Mouse (Mus musculus): ENCODE measurements around the gene Oxld1. TPM values are rescaled to one million over a fixed set of nuclear protein-coding genes. Genes with fewer than 3 reads are reported as not detected.

The Oxld1 gene
- polyA plus RNA-seq, 1 experiment from 2014 or later, result 12.0 TPM

GRCm38 (mm10) chr11:120445475-120445874 lies 12.4 kb downstream of the Oxld1 start:
- no peaks in the 10 kb centered on the region for H3K9me3 ChIP-seq
- WGBS, result 68% methylated on average over 3 of the region's 3 CpGs
- no peak for ATAC-seq (replicated peaks)
- no peak overlapping the region for H3K27ac ChIP-seq (replicated peaks)
- no peaks in the 10 kb centered on the region for H3K27me3 ChIP-seq
- no peaks in the 10 kb centered on the region for H3K4me1 ChIP-seq
- H3K4me3 ChIP-seq, result no peak overlapping the region
- no peak overlapping the region for H3K4me2 ChIP-seq (replicated peaks)
- no peaks in the 10 kb centered on the region for H3K36me3 ChIP-seq
- no peak overlapping the region for H3K9ac ChIP-seq (replicated peaks)

DNA sequence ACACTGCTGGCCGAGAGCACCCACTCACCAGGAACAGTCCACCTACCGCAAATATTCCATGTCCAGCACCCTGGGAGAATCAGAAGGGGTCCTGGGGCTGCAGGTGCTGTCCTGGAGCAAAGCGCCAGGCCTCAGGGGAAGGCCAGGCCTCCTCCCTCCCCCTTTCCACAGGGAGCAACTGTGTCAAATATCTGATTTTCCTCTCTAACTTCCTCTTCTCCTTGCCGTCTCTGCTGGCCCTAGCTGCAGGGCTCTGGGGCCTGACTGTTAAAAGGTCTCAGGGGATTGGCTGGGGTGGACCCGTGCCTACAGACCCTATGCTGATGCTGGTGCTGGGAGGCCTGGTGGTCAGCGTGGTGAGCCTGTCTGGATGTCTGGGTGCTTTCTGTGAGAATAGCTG lies 13.8 kb downstream of the Oxld1 start:
- Histone ChIP-seq H3K27ac (replicated peaks) (no peak overlapping the region), H3K4me2 (replicated peaks) (no peak overlapping the region), H3K27me3 (no peaks in the 10 kb centered on the region), H3K4me1 (no peaks in the 10 kb centered on the region), H3K9ac (replicated peaks) (no peak overlapping the region), H3K36me3 (no peaks in the 10 kb centered on the region), H3K9me3 (no peaks in the 10 kb centered on the region), H3K4me3 (no peak overlapping the region)
- no peak for ATAC-seq (replicated peaks)
- 79% methylated on average over 6 of the region's 6 CpGs for WGBS

DNA sequence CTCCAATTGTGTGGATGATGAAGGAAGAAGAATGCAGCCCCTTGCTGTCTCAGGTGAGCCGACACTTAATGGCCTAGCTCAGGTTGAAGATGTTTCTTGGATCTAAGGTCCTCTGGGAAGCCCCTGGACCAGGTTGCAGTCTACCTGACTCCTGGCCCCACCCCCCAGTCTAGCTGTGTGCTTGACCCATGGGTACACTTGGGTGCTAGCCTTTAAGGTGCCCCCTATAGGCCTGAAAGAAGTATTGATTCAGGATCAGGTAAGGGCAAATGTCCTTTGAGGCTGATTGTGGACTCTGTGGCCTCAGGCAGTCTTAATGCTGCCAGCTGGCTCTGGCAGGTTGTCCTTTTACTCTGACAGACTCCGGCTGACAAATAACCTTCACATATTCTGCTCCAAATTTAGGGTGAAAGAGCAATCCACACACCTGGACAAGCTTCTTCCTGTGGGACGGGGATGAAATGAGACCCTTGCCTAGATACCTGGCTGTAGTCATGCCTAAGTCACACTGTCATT lies 15.0 kb downstream of the Oxld1 start:
- Histone ChIP-seq H3K9ac (replicated peaks) (no peak overlapping the region), H3K4me1 (no peaks in the 10 kb centered on the region), H3K4me3 (no peak overlapping the region), H3K4me2 (replicated peaks) (no peak overlapping the region), H3K27me3 (no peaks in the 10 kb centered on the region), H3K9me3 (no peaks in the 10 kb centered on the region), H3K36me3 (no peaks in the 10 kb centered on the region), H3K27ac (replicated peaks) (no peak overlapping the region)
- no peak for ATAC-seq (replicated peaks)
- 90% methylated on average over 3 of the region's 3 CpGs for WGBS

DNA sequence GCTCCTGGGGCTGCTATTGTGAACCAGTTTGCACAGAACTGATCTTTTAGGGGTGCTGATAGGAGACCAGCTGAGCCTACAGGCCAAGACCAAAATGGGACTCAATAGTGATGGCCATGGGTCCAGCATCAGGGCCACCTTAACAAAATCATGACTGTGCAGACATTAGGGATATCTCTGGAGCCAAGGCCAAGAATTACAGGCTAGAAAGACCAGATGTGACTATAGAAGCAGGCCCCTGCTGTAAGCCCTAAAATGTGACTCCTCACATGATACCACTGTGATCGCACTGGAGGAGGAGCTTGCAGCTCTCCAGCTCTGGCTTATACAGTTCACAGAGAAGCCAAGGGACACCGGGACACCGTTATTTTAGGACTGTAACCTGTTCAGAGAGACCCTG lies 15.5 kb downstream of the Oxld1 start, which contains the start of gene Tspan10:
Tspan10 (plus strand) TSS at position 301 of the 400 bp plus-strand sequence.
- no peaks in the 10 kb centered on the region for H3K27me3 ChIP-seq
- H3K4me3 ChIP-seq, result no peak within 1 kb of the TSS
- no peak within 1 kb of the TSS for H3K9ac ChIP-seq (replicated peaks)
- H3K4me2 ChIP-seq (replicated peaks), result no peak within 1 kb of the TSS
- no peaks in the 10 kb centered on the region for H3K4me1 ChIP-seq
- no peaks in the 10 kb centered on the region for H3K36me3 ChIP-seq
- ATAC-seq (replicated peaks), result no peak
- H3K9me3 ChIP-seq, result no peaks in the 10 kb centered on the region
- 84% methylated on average over 3 of the region's 3 CpGs for WGBS
- H3K27ac ChIP-seq (replicated peaks), result no peak within 1 kb of the TSS

DNA sequence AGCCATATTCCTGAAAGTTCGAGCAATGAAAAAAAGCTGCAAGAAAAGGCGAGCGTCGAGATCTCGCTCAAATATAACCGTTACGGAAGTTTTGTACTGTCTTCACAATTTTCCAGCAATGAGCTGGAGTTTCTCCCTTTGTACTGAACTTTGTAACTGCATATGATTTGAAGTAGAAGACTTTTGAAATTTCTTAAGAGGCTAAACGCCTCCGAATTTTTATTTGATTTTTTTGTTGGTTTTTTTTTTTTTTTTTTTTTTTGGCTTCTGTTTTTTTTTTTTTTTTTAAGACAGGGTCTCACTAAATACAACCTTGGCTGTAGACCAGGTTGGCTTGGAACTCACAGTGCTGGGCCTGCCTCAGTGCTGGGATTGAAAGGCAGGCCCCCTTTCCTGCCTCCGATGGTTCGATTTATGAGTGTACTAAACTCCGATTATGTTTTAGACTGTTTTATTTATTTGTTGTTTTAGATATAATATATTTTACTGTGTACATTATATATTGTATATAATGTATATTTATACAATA lies 19.9 kb downstream of the Oxld1 start:
- no peak for ATAC-seq (replicated peaks)
- peak overlapping the region; percentile 99 for H3K9ac ChIP-seq (replicated peaks)
- peak overlapping the region; percentile 81; the same call in 1 of the 2 replicates for H3K27ac ChIP-seq (replicated peaks)
- peak overlapping the region; percentile 96 for H3K4me3 ChIP-seq
- no peaks in the 10 kb centered on the region for H3K27me3 ChIP-seq
- no peaks in the 10 kb centered on the region for H3K9me3 ChIP-seq
- 27% methylated on average over 12 of the region's 12 CpGs for WGBS
- H3K4me2 ChIP-seq (replicated peaks), result peak overlapping the region; percentile 56
- H3K4me1 ChIP-seq, result peaks cover 12% of the 10 kb centered on the region
- peaks cover 6% of the 10 kb centered on the region; the same call in 1 of the 2 replicates for H3K36me3 ChIP-seq

DNA sequence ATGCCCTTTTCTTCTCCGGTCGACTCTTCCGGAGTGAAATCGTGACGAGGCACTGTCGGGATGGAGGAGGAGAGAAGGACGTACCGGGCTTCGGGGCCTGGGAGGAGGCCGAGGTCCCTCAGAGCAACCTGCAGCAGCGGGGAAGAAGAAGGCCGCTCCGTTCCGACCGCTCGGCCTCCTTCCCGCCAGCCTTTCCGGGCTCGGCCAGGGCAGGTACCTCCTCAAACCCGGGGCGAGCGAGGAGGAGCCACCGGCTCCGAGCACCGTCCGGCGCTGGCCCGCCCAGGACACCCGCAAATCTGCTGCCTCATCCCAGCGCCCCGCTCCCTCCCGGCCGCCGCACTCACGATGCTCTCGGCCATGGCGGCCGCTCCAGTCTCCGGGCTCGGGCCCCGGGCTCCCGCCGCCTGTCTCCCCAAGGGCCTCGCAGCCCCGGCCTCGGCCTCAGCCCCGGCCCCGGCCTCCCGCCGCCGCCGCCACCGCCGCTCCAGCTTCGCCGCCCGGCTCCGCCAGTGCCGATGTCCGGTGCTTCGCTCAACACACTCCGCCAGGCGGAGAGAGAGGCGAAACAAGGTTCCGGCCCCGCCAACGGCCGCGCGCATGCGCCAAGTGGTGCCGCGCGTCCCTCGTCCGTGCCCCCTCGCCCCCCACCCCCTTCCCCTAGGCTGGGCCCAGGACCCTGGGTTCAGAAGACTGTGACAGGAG lies 20.6 kb downstream of the Oxld1 start, which contains the start of gene Nploc4:
Nploc4 (minus strand) TSS at position 557 of the 705 bp plus-strand sequence.
- H3K27ac ChIP-seq (replicated peaks), result peak within 1 kb of the TSS; percentile 81
- H3K9ac ChIP-seq (replicated peaks), result peak within 1 kb of the TSS; percentile 99
- peaks cover 12% of the 10 kb centered on the region for H3K4me1 ChIP-seq
- no peaks in the 10 kb centered on the region for H3K9me3 ChIP-seq
- H3K4me2 ChIP-seq (replicated peaks), result peak within 1 kb of the TSS; percentile 56
- peak; percentile 89 for ATAC-seq (replicated peaks)
- H3K36me3 ChIP-seq, result peaks cover 12% of the 10 kb centered on the region
- no peaks in the 10 kb centered on the region for H3K27me3 ChIP-seq
- peak within 1 kb of the TSS; percentile 96 for H3K4me3 ChIP-seq
- under 1% methylated on average over 62 of the region's 77 CpGs for WGBS

GRCm38 (mm10) chr11:120426727-120427126 lies 31.1 kb downstream of the Oxld1 start:
- no peak for ATAC-seq (replicated peaks)
- Histone ChIP-seq H3K4me2 (replicated peaks) (no peak overlapping the region), H3K9ac (replicated peaks) (no peak overlapping the region), H3K9me3 (no peaks in the 10 kb centered on the region), H3K27me3 (no peaks in the 10 kb centered on the region), H3K4me3 (no peak overlapping the region), H3K27ac (replicated peaks) (no peak overlapping the region), H3K4me1 (no peaks in the 10 kb centered on the region), H3K36me3 (peaks cover 69% of the 10 kb centered on the region)
- 90% methylated on average over 3 of the region's 3 CpGs for WGBS

DNA sequence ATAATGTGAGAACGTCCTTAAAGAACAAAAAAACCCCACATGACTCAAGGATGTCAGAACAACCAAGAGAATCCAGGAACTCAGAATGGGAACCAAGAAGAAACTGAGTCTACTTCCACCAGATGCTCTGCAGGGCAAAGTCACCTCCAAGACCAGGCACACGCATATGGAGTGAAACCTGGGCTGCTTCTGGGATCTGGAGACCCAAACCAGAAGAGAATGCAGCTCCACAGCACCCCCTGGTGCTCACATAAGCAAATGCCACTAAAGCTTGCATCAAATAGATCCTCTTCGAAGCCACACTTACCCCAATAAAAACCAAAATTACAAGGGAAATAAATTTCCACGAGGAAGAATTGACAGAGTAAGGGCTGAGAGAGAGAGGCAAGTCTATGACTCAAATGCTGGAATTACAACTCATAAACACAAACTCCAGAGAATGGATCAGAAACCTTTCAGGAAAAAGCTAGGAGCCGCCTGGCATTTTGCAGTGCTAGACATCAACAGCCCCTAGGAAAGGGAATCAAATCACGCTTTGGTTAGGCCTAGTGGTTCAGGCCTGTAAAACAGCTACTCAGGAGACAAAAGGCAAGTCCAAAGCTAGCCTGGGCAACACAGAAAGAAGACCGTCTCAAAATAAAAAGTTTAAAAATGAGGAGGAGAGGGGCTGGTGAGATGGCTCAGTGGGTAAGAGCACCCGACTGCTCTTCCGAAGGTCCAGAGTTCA lies 34.1 kb downstream of the Oxld1 start:
- 69% methylated on average over 9 of the region's 9 CpGs for WGBS
- no peak for ATAC-seq (replicated peaks)
- Histone ChIP-seq H3K27ac (replicated peaks) (no peak overlapping the region), H3K4me2 (replicated peaks) (no peak overlapping the region), H3K36me3 (peaks cover 72% of the 10 kb centered on the region), H3K4me3 (no peak overlapping the region), H3K9me3 (no peaks in the 10 kb centered on the region), H3K4me1 (no peaks in the 10 kb centered on the region), H3K9ac (replicated peaks) (no peak overlapping the region), H3K27me3 (no peaks in the 10 kb centered on the region)

- Histone ChIP-seq H3K4me3 (no peak overlapping the region), H3K9me3 (no peaks in the 10 kb centered on the region), H3K27me3 (no peaks in the 10 kb centered on the region), H3K36me3 (peaks cover 72% of the 10 kb centered on the region), H3K4me2 (replicated peaks) (no peak overlapping the region), H3K27ac (replicated peaks) (no peak overlapping the region), H3K9ac (replicated peaks) (no peak overlapping the region), H3K4me1 (no peaks in the 10 kb centered on the region)
- no peak for ATAC-seq (replicated peaks)
- 90% methylated on average over 13 of the region's 13 CpGs for WGBS
These were observed 35.0 kb downstream of the Oxld1 start for GRCm38 (mm10) chr11:120422651-120423568.

- Histone ChIP-seq H3K27me3 (no peaks in the 10 kb centered on the region), H3K27ac (replicated peaks) (no peak overlapping the region), H3K4me3 (no peak overlapping the region), H3K4me2 (replicated peaks) (no peak overlapping the region), H3K9me3 (no peaks in the 10 kb centered on the region), H3K9ac (replicated peaks) (no peak overlapping the region), H3K4me1 (no peaks in the 10 kb centered on the region), H3K36me3 (peaks cover 72% of the 10 kb centered on the region)
- no peak for ATAC-seq (replicated peaks)
- WGBS, result 100% methylated on average over 1 of the region's 1 CpGs
These were observed 39.3 kb downstream of the Oxld1 start for GRCm38 (mm10) chr11:120418592-120418991.

- WGBS, result 92% methylated on average over 7 of the region's 7 CpGs
- H3K9me3 ChIP-seq, result no peaks in the 10 kb centered on the region
- peaks cover 79% of the 10 kb centered on the region for H3K36me3 ChIP-seq
- no peak overlapping the region for H3K4me2 ChIP-seq (replicated peaks)
- no peak overlapping the region for H3K9ac ChIP-seq (replicated peaks)
- ATAC-seq (replicated peaks), result no peak
- H3K4me3 ChIP-seq, result no peak overlapping the region
- no peak overlapping the region for H3K27ac ChIP-seq (replicated peaks)
- H3K27me3 ChIP-seq, result no peaks in the 10 kb centered on the region
- H3K4me1 ChIP-seq, result no peaks in the 10 kb centered on the region
These were observed 40.0 kb downstream of the Oxld1 start for GRCm38 (mm10) chr11:120417852-120418251.

All from forebrain, embryonic 15.5 days (tissue).